Mouse (Mus musculus) hindbrain, postnatal 0 days (tissue): ENCODE results near the gene Zfyve1. TPM values are rescaled to one million over a fixed set of nuclear protein-coding genes. Genes with fewer than 3 reads are reported as not detected.
A peak's percentile ranks its signal among the peaks of the same experiment; 100 is the strongest.
"Not testable (repeated sequence)": the region's sequence is repeated elsewhere in the genome, so short reads cannot be mapped to it uniquely, and the experiment has no call there.

Experiments
- ATAC-seq: fragments of 200-750 bp; cut with Nextera tagmentation; 2 replicates; pipeline ENCODE4 v1.8.0; 2017; ENCODE audit warnings: mild to moderate bottlenecking, moderate TSS enrichment, moderate library complexity
- DNase-seq: peaks from one replicate; pipeline ENCODE4 v3.0.0-alpha.2; 2015; ENCODE audit warnings: low spot score
- H3K27ac ChIP-seq: fragments of 300-500 bp; sonication (generic); 2 replicates; pipeline ENCODE4 v1.5.1; 2014; ENCODE audit warnings: mild to moderate bottlenecking
- H3K27me3 ChIP-seq: fragments of 300-500 bp; sonication (generic); 2 replicates; pipeline ENCODE4 v1.6.1; 2014; ENCODE audit warnings: low read length, mixed read lengths; ENCODE audit not compliant: insufficient read depth
- H3K36me3 ChIP-seq: fragments of 300-500 bp; sonication (generic); 2 replicates; pipeline ENCODE4 v1.6.1; 2014; ENCODE audit warnings: low read length, mixed read lengths; ENCODE audit not compliant: insufficient read depth
- H3K4me1 ChIP-seq: fragments of 300-500 bp; sonication (generic); 2 replicates; pipeline ENCODE4 v1.6.1; 2014; ENCODE audit warnings: antibody characterized with exemption, low read length, mixed read lengths; ENCODE audit not compliant: insufficient read depth
- H3K4me2 ChIP-seq: fragments of 300-500 bp; sonication (generic); 2 replicates; pipeline ENCODE4 v1.6.1; 2014; ENCODE audit warnings: low read depth, mild to moderate bottlenecking, low read length, moderate library complexity, mixed read lengths
- H3K4me3 ChIP-seq: fragments of 300-500 bp; sonication (generic); 2 replicates; pipeline ENCODE4 v1.5.1; 2014; ENCODE audit warnings: low read length
- H3K9ac ChIP-seq: fragments of 300-500 bp; sonication (generic); replicated peaks from 2 replicates; pipeline ENCODE4 v1.6.1; 2014; ENCODE audit warnings: mild to moderate bottlenecking, low read length, moderate library complexity, mixed read lengths
- H3K9me3 ChIP-seq: fragments of 300-500 bp; sonication (generic); 2 replicates; pipeline ENCODE4 v1.6.1; 2016; ENCODE audit warnings: low read length, mixed read lengths
- CTCF ChIP-seq: IDR thresholded peaks from 2 replicates; pipeline ENCODE4 v1.5.1; 2016; ENCODE audit warnings: antibody characterized with exemption, control low read depth, low read depth
- WGBS: fragments of 180-500 bp; shearing (Covaris S2); extraction: QIAGEN DNeasy Blood & Tissue Kit; methylation state at CpG from one replicate; pipeline ENCODE4 v1.1.7; 2014; 5-methylcytosine and 5-hydroxymethylcytosine counted together
- polyA plus RNA-seq: library from polyadenylated mRNA; unstranded; fragments of >200 nt; fragmentation: Nextera tagmentation; extraction: Ambion mirVana; gene quantifications from 2 replicates; pipeline ENCODE4 v1.2.1, GENCODE M21; 2015
- total RNA-seq: library from RNA; depleted of rRNA; stranded (reverse); fragments of >200 nt; gene quantifications from 2 replicates; pipeline ENCODE4 v1.2.3, GENCODE M21; 2014; rRNA removed

Zfyve1 gene
- total RNA-seq, result 33.2 and 36.5 TPM in 2 replicates
- polyA plus RNA-seq, result 14.4 and 14.8 TPM in 2 replicates

- under 1% methylated on average over 27 of the region's 28 CpGs for WGBS
- H3K9me3 ChIP-seq, result no peaks in the 10 kb centered on the region
- peak; percentile 99 for ATAC-seq
Measured at GRCm38 (mm10) chr12:83597025-83597501, at the start of gene Zfyve1. Zfyve1 (minus strand) TSS chr12:83597222.

DNA sequence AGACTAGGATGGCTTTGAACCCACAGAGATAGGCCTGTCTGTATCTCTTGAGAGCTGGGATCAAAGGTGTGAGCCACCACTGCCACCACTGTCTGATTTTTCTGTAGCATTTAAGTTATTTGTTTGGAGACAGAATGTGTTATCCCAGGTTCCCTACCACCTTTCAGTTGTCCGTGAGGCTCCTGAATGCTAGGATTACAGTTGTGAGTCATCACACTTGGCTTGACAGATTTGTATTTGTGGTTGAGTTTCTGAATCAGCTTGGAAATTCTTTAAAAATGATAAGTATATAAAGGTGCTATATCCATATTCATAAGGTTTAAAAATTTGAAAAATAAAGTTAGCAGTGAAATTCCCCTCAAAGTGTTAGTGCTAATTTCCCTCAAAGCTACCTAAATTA, 46.1 kb upstream of the Zfyve1 start:
- Histone ChIP-seq H3K27ac (no peak overlapping the region), H3K9me3 (no peaks in the 10 kb centered on the region), H3K4me2 (no peak overlapping the region), H3K36me3 (peaks cover 35% of the 10 kb centered on the region), H3K9ac (no peak overlapping the region), H3K4me3 (no peak overlapping the region), H3K27me3 (no peaks in the 10 kb centered on the region), H3K4me1 (no peaks in the 10 kb centered on the region)
- DNase-seq, result no peak
- TF ChIP-seq CTCF, result no peak
- ATAC-seq, result no peak
- 95% methylated on average over 1 of the region's 1 CpGs for WGBS

More at GRCm38 (mm10) chr12:83597025-83597501, at the start of gene Zfyve1:
- H3K27ac ChIP-seq, result peak within 1 kb of the TSS; percentile 95
- no peak for TF ChIP-seq CTCF
- H3K36me3 ChIP-seq, result peaks cover 12% of the 10 kb centered on the region; the same call in 1 of the 2 replicates
- no peaks in the 10 kb centered on the region for H3K27me3 ChIP-seq
- H3K4me3 ChIP-seq, result peak within 1 kb of the TSS; percentile 96
- peak; percentile 99 for DNase-seq
- H3K4me2 ChIP-seq, result peak within 1 kb of the TSS; percentile 73
- peak within 1 kb of the TSS; percentile 94 for H3K9ac ChIP-seq
- peaks cover 11% of the 10 kb centered on the region for H3K4me1 ChIP-seq

GRCm38 (mm10) chr12:83641233-83641632, 44.2 kb upstream of the Zfyve1 start:
- no peak for ATAC-seq
- 91% methylated on average over 2 of the region's 2 CpGs for WGBS

DNA sequence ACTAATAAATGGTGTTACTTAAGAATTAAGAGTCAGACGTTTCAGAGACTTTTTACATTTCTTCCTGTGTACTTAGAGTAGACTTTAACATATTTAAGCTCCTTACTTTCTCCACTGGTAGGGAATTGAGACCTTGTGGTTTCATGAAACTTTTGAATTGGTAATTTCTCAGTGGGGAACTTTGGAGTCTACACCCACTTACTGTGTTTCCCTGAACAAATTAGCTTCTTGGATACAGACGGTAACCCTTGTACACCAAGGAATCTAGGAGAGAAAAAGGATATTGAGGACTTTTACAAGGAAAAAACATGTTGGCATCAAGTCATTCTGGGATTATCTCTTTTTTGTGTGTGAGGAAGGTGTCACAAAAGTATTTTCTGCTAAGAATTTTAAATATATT, 36.8 kb upstream of the Zfyve1 start:
- Histone ChIP-seq H3K4me1 (no peaks in the 10 kb centered on the region), H3K27ac (no peak overlapping the region), H3K9ac (no peak overlapping the region), H3K4me2 (peak overlapping the region; percentile 71), H3K9me3 (no peaks in the 10 kb centered on the region), H3K36me3 (peaks cover 5% of the 10 kb centered on the region; the same call in 1 of the 2 replicates), H3K27me3 (no peaks in the 10 kb centered on the region), H3K4me3 (peak overlapping the region; percentile 97)
- WGBS, result 26% methylated on average over 2 of the region's 2 CpGs
- no peak for TF ChIP-seq CTCF
- DNase-seq (no peak), ATAC-seq (no peak)

More at GRCm38 (mm10) chr12:83641233-83641632, 44.2 kb upstream of the Zfyve1 start:
- H3K9ac ChIP-seq, result no peak overlapping the region
- DNase-seq, result no peak
- H3K4me3 ChIP-seq, result no peak overlapping the region
- H3K27ac ChIP-seq, result no peak overlapping the region
- H3K4me2 ChIP-seq, result no peak overlapping the region
- TF ChIP-seq CTCF, result no peak
- H3K36me3 ChIP-seq, result peaks cover 36% of the 10 kb centered on the region
- H3K27me3 ChIP-seq, result no peaks in the 10 kb centered on the region
- no peaks in the 10 kb centered on the region for H3K9me3 ChIP-seq
- H3K4me1 ChIP-seq, result no peaks in the 10 kb centered on the region

DNA sequence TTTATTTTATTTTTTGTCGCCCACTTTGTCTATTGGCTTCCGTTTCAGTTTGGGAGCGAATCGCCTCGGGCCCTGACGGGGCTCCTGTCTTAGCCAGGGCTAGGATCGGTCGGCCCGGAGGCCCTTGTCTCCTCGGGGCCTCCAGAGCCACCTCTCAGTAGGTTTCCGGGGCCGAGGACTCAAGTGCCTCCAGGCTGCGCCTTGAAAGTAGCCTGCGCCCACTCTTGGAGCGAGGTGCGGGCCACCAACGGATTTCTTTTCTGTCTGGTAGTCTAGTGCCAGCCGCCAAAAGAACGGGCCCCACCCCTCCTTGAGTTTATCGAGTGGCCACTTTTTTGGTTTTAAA, 35.6 kb upstream of the Zfyve1 start:
- H3K27ac ChIP-seq, result peak overlapping the region; percentile 96
- no peaks in the 10 kb centered on the region for H3K9me3 ChIP-seq
- peak overlapping the region; percentile 97 for H3K4me3 ChIP-seq
- peak overlapping the region; percentile 71 for H3K4me2 ChIP-seq
- peak; percentile 48 for ATAC-seq
- H3K36me3 ChIP-seq, result peaks cover 5% of the 10 kb centered on the region; the same call in 1 of the 2 replicates
- no peaks in the 10 kb centered on the region for H3K4me1 ChIP-seq
- peak overlapping the region; percentile 94 for H3K9ac ChIP-seq
- TF ChIP-seq CTCF, result no peak
- DNase-seq, result peak; percentile 47
- H3K27me3 ChIP-seq, result no peaks in the 10 kb centered on the region
- 1% methylated on average over 20 of the region's 20 CpGs for WGBS

GRCm38 (mm10) chr12:83631743-83632679, 35.0 kb upstream of the Zfyve1 start:
- DNase-seq (peak; percentile 99), ATAC-seq (peak; percentile 100)
- H3K4me2 ChIP-seq, result peak overlapping the region; percentile 71
- peak overlapping the region; percentile 97 for H3K4me3 ChIP-seq
- peak overlapping the region; percentile 96 for H3K27ac ChIP-seq
- no peaks in the 10 kb centered on the region for H3K4me1 ChIP-seq
- no peaks in the 10 kb centered on the region for H3K9me3 ChIP-seq
- H3K9ac ChIP-seq, result peak overlapping the region; percentile 94
- no peak; the same call in 1 of the 2 replicates for TF ChIP-seq CTCF
- WGBS, result under 1% methylated on average over 56 of the region's 68 CpGs
- no peaks in the 10 kb centered on the region; the same call in 1 of the 2 replicates for H3K36me3 ChIP-seq
- no peaks in the 10 kb centered on the region for H3K27me3 ChIP-seq

GRCm38 (mm10) chr12:83630936-83631335, 33.9 kb upstream of the Zfyve1 start, which contains the start of gene Rbm25:
Rbm25 (plus strand) TSS chr12:83631236.
- not testable (repeated sequence) for ATAC-seq, H3K9me3 ChIP-seq, H3K4me1 ChIP-seq, H3K27me3 ChIP-seq, DNase-seq, H3K36me3 ChIP-seq
- WGBS, result no CpG with 5 or more reads among the region's 5 CpGs
- Histone ChIP-seq H3K4me3 (peak within 1 kb of the TSS; percentile 97), H3K27ac (peak within 1 kb of the TSS; percentile 96), H3K9ac (peak within 1 kb of the TSS; percentile 94), H3K4me2 (peak within 1 kb of the TSS; percentile 63)
